Mouse (Mus musculus) testis, postnatal 10 days (tissue): Measurements from ENCODE around the gene Syn3.
A peak's percentile ranks its signal among the peaks of the same experiment; 100 is the strongest.
"Not testable (repeated sequence)": the region's sequence is repeated elsewhere in the genome, so short reads cannot be mapped to it uniquely, and the experiment has no call there.

Experiments used
- DNase-seq: peaks from one replicate; pipeline ENCODE4 v3.0.0; 2021; ENCODE audit warnings: low spot score

Gene Syn3

DNA sequence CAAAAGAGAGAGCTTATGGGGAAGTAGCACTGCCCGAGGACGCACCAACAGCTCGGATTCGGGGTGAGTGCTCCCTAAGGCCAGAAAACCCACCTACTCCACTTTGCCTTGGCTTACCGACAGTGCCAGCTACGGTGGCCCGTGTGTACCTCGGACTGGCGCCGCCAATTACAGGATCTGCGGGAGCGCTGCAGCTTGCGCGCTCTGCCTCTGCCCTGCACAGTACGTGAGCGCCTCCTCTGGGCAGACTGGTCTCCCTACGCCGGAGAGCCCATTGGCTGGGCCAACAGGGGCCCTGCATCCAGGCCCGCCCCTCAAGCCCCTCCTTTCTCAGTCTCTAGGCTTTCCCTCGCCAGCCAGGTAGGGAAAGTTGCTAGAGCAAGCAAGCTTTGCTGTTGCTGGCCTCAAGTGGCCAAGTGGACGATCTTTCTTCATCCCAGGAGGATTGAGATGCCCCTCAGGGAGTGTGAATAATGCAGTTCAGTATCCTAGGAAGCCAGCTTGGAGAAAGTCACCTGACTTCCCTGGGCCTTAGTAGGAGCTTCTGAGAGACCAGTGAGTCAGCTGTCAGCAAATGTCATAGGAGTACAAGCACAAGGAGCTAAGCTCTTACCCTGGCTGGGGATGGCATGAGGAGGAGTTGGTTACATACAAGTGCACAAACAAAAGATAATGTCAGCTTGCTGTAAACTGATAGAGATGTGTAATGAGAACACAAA is at the start of gene Syn3:
TSS of gene Syn3 (minus strand) at position 224 of the 719 bp plus-strand sequence.
- peak; percentile 94 for DNase-seq

DNA sequence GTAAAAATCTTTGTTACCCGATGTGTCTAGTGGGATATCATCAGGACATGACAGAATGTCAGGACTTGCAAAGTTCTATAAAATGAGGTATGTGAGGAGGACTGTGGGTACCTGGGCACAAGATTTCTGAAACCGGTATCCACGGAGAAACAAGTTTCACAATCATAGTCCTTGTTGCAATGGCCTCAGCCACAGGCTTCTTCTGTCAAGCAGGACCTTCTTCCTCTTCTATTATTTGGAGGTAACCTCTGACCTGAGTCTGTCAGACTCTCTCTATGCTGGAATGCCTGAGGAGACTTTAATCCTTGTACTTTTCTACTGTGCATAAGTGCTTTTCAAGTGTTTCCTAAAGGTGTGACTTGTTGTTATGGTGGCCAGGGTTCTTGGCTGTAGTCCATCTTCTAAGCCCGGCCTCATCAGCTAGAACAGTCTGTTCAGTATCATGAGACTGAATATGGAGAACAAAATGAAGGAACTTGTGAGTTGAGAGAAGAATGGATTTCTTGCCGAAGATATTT is 27.7 kb upstream of the Syn3 start:
- DNase-seq, result not testable (repeated sequence)

GRCm38 (mm10) chr10:86513801-86514200 is 15.1 kb upstream of the Syn3 start:
- DNase-seq, result no peak

- no peak for DNase-seq
Observed at GRCm38 (mm10) chr10:86510941-86511340, 12.2 kb upstream of the Syn3 start.

- no peak for DNase-seq
Observed at GRCm38 (mm10) chr10:86502063-86502462, 3.4 kb upstream of the Syn3 start.

DNA sequence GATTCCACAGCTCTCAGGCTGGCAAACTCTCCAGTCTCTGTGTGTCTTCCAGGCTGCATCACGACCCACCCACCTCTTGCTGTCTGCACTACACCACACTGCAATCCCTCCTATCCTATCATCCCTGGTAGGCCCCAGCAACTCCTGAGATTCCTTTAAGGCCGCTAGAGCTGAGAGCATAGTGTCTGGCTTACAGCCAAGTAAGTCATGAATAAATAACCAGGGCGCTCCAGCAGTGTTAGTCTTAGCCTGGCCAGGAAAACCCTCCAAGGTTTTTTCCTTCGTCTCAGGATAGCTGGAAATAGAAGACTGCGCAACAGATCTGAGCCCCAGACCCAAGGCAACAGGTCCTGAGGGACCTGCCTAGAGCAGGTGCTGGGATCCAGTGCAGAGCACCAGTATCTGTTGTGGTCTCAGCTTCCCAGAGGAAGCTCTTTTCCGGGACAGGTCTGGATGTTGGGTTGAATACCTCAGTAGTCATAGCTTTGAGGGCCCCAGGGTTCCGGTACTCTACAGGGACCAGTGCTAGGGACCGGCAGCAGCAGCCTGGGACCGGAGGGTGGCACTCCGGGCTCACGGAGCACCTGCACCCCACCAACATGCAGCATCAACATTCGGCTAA is 534 bp downstream of the Syn3 start:
- DNase-seq, result peak; percentile 42

GRCm38 (mm10) chr10:86495851-86496250 is 2.8 kb downstream of the Syn3 start:
- DNase-seq, result no peak

DNA sequence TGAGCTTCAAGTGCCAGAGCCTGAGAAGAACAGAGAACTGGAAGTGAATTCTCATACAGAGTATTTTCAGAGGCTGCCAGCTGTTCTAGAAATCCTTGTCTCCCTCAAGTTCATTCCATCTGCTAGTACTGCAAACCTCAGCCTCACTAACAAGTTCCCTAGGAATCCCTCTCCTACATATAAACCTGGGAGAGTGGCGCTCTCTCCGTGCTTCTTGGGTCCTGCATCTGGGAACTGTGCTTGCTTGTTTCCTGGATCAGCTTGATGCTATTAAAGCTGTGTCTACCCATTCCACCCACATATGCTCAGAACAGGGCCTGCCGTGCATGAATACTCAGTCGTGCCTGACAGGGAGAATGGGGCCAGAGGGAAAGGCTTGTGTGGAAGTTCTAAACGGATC is 5.6 kb downstream of the Syn3 start:
- no peak for DNase-seq

DNA sequence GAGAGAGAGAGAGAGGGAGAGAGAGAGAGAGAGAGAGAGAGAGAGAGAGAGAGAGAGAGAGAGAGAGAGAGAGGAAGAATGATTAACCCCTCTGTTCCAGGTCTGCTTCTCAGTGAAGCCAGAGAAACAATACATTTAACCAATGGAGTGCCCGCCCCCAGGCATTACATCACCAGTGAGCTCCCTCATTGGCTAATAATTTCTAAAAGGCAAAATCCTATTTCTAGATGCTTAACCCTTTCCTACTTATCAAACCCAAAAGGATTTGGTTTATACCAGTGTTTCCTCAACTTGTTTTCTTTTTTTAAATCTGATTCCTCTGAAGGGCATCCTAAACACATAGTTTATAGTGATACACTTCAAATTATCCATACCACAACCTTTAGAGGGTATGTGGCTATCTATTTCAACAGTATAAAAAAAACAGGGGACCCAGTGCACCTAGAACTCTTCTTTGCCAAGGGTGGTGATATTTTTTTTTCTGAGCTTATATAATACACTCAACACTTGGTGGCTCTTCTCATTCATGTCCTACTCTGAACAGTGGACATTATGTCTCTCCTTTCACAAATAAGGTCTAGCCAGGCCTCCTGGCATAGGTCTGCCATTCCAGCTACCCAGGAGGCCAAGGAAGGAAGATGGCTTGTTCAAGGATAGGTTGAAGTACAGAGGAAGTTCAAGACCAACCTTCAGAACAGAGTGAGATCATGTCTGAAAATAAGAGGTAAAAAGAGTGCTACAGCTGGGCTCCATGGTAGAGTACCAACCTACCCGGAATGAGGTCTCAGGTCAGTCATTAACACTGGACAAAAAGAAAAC is 6.4 kb downstream of the Syn3 start:
- no peak for DNase-seq

- no peak for DNase-seq
Observed at GRCm38 (mm10) chr10:86491316-86492088, 7.2 kb downstream of the Syn3 start.

DNA sequence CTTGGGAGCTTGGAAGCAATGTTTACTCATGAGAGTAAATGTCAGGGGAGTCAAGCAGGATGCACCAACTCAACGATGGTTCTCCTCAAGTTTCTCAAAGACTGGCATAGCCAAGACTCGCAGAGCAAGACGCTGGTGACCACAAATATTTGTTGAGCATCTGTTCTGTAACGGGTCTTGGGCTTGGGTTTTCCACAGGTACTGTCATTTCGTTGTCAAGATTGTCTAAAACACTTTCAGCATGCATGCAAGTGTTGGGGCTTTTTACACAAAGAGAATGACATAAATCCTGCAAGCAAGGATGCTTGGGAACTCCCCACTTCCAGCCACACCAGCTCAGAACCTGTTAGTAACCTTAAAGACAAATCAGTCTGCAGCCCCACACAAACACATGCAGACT is 10.2 kb downstream of the Syn3 start:
- no peak for DNase-seq

- no peak for DNase-seq
Observed at GRCm38 (mm10) chr10:86485971-86486370, 12.7 kb downstream of the Syn3 start.

DNA sequence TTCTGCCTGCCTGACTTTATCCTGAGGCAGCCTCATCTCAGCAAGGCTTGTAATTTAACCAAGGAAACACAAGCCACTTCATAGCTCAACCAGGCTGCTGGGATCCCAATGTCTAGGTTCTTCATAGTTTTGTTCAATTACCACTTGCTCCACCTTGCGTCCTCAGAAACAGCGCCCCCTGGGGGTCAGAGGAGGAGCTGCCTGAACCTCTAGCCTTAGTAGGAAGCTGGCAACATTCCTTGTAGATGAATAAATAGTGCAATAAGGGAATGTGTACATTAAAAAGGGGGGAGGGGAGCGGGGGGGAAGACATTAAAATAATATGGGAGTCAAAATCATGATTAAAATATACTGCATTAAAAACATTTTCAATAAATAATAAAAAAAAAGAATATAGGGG is 14.7 kb downstream of the Syn3 start:
- DNase-seq, result peak; percentile 66

- DNase-seq, result no peak
Observed at GRCm38 (mm10) chr10:86482496-86482895, 16.2 kb downstream of the Syn3 start.

DNA sequence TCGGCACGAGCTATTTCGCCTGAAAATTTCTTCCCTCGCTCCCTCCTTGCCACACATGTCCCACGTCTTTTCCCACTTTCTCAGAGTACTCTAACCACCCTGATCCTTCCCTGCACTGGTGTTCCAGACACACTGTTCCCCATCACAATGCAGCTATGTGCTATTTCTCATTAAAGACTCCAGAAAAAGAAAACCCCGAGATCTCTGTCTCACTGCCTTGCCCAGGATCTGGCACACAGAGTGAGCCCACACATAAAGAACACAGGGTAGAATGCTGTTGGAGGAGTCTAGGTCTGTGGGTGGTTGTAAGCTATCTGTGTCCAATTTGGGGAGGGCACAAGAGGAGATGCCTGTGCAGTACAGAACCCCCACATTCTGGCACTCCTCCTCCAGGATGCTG is 18.0 kb downstream of the Syn3 start:
- DNase-seq, result no peak

GRCm38 (mm10) chr10:86479718-86480121 is 19.0 kb downstream of the Syn3 start:
- DNase-seq, result no peak

- no peak for DNase-seq
Observed at GRCm38 (mm10) chr10:86476720-86477119, 22.0 kb downstream of the Syn3 start.

- DNase-seq, result no peak
Observed at GRCm38 (mm10) chr10:86475270-86475669, 23.4 kb downstream of the Syn3 start.

DNA sequence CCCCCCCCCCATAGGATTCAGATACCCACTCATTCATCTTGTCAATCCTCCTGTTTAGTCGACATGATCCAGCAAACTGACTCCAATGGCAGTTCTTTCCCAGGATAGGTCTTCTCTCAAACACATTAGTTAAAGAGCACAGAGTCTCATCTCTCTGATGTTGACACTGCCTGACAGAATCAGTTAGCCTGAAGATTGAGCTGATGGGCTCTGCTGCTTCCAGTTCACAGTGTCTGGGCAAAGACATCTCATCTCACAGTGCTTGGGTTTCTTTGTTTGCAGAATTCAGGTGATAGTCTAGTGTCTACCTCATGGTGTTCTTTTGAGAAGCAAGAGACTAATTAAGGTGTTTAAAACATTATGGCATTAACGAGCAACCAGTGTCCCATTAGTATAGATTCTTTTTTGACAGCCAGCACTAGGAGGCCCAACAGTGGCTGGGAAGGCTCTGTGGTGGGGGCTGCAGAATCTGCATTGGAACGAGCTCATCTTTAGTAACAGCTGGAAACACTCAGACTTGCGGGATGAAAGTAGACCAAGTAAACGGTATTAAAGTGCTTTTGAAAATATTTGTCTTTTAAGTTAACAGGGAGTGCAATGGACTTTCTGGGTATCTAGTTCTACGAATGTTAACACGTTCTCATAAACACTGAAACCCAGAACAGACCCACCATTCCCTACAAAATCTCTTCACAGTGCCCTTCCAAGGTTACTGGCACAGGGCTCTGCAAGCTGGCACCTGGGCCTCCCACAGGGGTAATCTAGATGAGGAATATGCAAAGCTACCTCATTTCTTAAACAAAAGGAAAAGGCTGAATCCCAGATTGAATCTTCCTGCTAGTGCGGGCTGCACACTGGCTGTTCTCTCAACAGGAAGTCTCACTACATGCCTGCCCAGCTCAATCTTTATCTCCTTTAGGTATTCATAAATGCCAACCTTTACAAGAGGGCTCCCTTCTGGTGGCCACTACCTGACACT is 24.2 kb downstream of the Syn3 start:
- no peak for DNase-seq

- no peak for DNase-seq
Observed at GRCm38 (mm10) chr10:86473637-86474154, 25.0 kb downstream of the Syn3 start.
